Mouse (Mus musculus): ENCODE measurements at regions not wholly inside any gene's neighbourhood (a gene's known extent, or its start where the extent isn't known, plus 50 kb on each side); places are given as distances from the start of the nearest gene placed in this dataset.

GRCm38 (mm10) chr8:78018430-78019180 lies 194.5 kb upstream of the Ttc29 start:
- no peak for ATAC-seq

DNA sequence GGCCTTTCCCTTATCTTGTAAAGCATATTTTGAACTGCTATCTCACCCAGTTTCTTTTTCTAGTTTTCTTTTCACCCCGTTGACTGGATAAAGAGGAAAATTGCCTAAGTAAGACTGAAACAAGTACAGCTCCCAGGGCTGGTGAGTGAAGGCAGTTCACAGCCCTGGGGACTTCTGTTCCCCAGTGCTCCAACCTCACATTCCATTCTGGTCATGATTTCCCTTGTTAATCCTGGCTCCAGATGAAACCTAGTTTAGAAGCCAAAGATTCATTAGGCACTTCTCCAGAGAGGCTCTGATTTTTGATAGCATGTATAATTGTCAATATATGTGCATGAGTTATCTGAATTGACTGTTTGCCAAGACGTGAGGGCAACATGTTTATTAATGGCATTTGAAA lies 191.6 kb upstream of the Ttc29 start:
- no peak for ATAC-seq

GRCm38 (mm10) chr8:78022986-78023385 lies 190.1 kb upstream of the Ttc29 start:
- no peak for ATAC-seq

- no peak for ATAC-seq
Measured at GRCm38 (mm10) chr8:78023467-78023866, 189.6 kb upstream of the Ttc29 start.

DNA sequence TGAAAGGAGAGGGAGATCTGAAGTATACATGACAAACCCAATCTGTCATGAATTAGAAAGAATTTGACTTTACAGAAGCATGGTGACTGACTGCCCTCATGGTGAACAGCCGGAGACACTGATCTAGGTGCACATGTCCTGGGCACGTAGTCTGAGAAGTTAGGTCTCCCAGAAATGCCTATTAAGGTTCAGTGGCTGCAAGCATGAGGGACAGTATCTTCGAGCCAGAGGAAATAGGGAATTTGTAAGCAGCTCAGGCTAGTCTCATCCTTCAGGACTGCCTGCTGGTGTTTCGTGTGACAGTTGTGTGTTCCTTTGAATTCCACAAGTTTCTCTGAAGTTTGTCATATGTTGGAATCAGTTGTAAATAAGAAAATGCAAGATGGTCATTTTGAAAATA lies 189.2 kb upstream of the Ttc29 start:
- ATAC-seq, result no peak

- no peak for ATAC-seq
Measured at GRCm38 (mm10) chr8:78024964-78025363, 188.1 kb upstream of the Ttc29 start.

GRCm38 (mm10) chr8:78027371-78027770 lies 185.7 kb upstream of the Ttc29 start:
- ATAC-seq, result no peak

GRCm38 (mm10) chr8:78028928-78029327 lies 184.2 kb upstream of the Ttc29 start:
- ATAC-seq, result no peak

DNA sequence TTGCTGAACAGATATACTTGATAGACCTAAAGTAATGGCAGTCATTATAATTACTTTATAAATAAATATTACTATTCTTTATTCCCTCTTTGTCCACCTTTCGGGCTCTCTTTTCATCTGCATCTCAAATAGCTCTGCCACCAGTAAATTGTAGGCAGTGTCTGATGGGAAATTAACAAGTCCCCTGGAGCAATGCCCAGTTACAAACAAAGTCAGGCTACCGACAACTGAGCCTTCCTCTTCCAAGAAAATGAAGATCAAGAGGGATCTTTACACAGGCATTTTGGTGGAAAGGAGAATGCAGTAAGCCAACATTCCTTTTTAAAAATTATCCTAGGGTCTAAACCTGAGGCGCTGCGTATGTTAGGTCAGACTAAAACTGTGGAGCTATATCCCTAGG lies 181.3 kb upstream of the Ttc29 start:
- ATAC-seq, result no peak

- no peak for ATAC-seq
Measured at GRCm38 (mm10) chr8:78034687-78035086, 178.4 kb upstream of the Ttc29 start.

DNA sequence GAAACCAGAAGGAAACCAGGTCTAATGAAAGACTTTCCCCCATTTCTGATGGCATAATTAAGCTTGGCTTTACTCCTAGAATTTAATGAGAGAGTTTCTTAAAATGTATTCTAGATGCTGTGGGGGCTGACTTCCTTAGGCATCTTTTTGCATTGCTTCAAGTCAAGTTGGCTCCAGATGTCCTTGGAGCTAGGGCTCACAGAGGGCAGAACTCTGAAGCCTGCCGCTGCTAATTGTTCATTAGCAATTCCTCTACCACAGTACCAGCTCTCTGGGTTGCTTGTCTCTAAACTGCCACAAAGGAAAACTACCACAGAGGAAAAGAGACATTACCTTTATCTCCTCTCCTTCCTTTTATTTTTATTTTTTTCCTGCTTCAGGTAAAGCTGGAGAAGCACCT lies 175.9 kb upstream of the Ttc29 start:
- no peak for ATAC-seq

GRCm38 (mm10) chr8:78046691-78047090 lies 166.4 kb upstream of the Ttc29 start:
- no peak for ATAC-seq

DNA sequence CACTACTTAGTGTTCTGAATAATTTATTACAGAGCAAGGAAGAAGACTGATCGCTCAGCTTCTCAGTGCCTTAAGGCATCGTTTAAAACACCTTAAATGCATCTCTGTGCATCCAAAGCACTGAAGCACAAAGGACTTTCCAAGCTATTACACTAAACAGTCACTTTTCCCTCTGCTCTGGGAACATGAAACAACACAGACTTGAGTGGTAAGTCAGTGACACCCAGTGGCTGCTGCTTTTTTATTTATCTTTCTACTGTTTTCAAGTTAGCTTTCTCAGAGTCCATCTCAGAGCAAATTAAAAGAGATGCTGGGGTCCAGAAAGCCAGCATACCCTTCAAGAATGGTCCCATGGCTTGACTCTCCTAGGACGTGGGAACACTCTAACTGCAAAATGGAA lies 162.3 kb upstream of the Ttc29 start:
- ATAC-seq, result no peak

DNA sequence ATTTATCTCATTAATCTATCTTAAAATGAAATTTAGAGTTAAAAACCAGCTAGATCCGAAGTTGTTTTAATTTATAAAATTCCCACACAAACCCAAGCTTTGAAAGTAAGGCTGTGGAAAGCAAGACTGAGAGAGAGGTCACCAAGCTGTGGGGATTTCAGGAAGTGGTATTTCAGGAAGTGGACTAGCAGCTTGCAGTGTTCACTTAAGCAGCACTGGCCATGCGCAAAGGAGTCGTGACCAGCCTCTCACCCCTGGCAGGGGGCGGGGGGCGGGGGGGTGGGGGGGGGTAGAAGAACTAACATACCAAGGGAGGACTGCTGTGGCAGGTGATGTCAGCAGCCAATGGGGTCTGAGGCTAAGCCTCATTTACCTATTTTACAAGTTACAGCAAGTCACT lies 158.7 kb upstream of the Ttc29 start:
- no peak for ATAC-seq

- ATAC-seq, result no peak
Measured at GRCm38 (mm10) chr8:78054920-78055319, 158.2 kb upstream of the Ttc29 start.

- ATAC-seq, result no peak
Measured at GRCm38 (mm10) chr8:78055531-78055930, 157.6 kb upstream of the Ttc29 start.

- ATAC-seq, result no peak
Measured at GRCm38 (mm10) chr8:78057357-78057756, 155.7 kb upstream of the Ttc29 start.

DNA sequence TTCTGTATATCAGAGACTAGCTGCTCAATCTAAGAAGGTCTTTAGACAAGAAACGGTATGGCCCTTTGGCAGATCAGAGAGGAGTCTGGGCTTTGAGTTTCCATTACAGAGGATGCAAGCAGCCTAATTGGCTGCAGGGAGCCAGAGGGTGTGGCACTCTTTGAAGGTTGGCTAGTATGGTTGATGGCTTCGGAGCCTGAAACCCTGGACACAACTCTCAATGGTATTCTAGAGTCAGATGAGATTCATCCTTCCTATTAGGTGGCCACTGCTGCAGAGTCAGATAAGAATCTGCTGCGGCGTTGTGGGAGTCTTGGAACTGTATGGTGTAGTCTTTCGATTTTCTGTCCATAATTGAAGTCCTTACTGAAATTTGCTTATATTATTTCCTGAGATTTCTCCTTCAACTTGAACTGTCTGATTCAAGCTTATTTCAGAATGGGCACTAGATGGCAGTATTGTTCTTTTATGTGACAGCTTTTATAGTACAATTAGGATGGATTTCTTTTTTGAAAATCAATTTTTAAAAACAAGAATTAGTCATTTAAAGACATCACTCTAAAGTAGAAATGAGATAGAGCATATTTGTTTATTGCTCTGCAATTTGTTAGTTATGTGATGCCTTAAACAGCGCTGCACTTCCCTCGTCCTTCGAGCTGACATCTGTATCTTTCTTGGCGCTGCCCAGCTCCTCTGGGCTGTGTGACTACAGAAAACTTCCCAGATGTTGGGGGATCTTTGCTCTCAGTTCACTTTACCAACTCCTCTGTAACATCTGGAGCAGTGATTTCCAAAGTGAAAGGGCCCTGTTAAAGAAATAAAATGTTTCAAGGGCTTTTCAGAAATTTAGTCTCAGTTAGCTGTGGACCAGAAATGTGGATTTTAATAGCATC lies 151.0 kb upstream of the Ttc29 start:
- ATAC-seq, result no peak

GRCm38 (mm10) chr8:78063529-78063928 lies 149.6 kb upstream of the Ttc29 start:
- ATAC-seq, result no peak

DNA sequence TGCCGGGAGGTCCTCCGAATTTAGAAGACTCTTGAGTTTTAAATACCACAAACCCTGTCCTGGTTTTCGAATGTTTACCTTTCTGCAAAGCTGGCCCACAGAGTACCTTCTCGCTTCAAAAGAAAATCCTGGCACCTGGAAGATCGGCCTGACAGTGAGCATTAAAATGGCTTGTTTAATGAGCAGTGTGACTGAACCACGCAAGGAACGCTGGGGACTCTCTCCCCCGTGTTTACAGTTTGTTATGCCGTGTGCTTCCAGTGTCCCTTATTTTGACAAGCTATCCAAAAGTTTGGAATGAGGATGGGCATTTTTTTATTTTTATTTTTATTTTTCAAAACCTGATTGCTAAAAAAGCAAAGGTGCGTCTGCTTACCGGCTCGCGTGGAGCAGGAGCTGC lies 148.9 kb upstream of the Ttc29 start:
- no peak for ATAC-seq

GRCm38 (mm10) chr8:78065890-78066493 lies 147.1 kb upstream of the Ttc29 start:
- ATAC-seq, result no peak

GRCm38 (mm10) chr8:78068087-78068910 lies 144.8 kb upstream of the Ttc29 start:
- no peak for ATAC-seq

- no peak for ATAC-seq
Measured at GRCm38 (mm10) chr8:78073821-78074220, 139.3 kb upstream of the Ttc29 start.

All from CD4-positive, CD25-positive, alpha-beta regulatory T cell, adult 4 months (primary cell).